Mouse (Mus musculus) cerebellum, adult 2 months (tissue): ENCODE measurements around the gene Pigu.

Source experiments
- CTCF ChIP-seq: fragments of 200-500 bp; IDR thresholded peaks from 2 replicates; pipeline ENCODE4 v1.5.1; 2011; ENCODE audit warnings: low read depth, mild to moderate bottlenecking, control low read depth, low read length, moderate library complexity, borderline replicate concordance; ENCODE audit not compliant: insufficient read depth
- POLR2A ChIP-seq: fragments of 200-500 bp; IDR thresholded peaks from 2 replicates; pipeline ENCODE4 v1.6.1; 2011; ENCODE audit warnings: low read length, control low read depth, borderline replicate concordance; ENCODE audit not compliant: insufficient read depth

GRCm38 (mm10) chr2:155386534-155386899 is 29.3 kb upstream of the Pigu start:
- TF ChIP-seq POLR2A, result no peak
- TF ChIP-seq CTCF, result no peak
